Mouse (Mus musculus) urinary bladder, postnatal 0 days (tissue): Measurements from ENCODE around the gene Knl1. TPM values are rescaled to one million over a fixed set of nuclear protein-coding genes. Genes with fewer than 3 reads are reported as not detected.

Experiments used
- polyA plus RNA-seq: library from polyadenylated mRNA; unstranded; fragments of >200 nt; fragmentation: Nextera tagmentation; extraction: Ambion mirVana; gene quantifications from 2 replicates; pipeline ENCODE4 v1.2.1, GENCODE M21; 2015

Knl1 gene
- polyA plus RNA-seq, result 9.1 and 14.7 TPM in 2 replicates

DNA sequence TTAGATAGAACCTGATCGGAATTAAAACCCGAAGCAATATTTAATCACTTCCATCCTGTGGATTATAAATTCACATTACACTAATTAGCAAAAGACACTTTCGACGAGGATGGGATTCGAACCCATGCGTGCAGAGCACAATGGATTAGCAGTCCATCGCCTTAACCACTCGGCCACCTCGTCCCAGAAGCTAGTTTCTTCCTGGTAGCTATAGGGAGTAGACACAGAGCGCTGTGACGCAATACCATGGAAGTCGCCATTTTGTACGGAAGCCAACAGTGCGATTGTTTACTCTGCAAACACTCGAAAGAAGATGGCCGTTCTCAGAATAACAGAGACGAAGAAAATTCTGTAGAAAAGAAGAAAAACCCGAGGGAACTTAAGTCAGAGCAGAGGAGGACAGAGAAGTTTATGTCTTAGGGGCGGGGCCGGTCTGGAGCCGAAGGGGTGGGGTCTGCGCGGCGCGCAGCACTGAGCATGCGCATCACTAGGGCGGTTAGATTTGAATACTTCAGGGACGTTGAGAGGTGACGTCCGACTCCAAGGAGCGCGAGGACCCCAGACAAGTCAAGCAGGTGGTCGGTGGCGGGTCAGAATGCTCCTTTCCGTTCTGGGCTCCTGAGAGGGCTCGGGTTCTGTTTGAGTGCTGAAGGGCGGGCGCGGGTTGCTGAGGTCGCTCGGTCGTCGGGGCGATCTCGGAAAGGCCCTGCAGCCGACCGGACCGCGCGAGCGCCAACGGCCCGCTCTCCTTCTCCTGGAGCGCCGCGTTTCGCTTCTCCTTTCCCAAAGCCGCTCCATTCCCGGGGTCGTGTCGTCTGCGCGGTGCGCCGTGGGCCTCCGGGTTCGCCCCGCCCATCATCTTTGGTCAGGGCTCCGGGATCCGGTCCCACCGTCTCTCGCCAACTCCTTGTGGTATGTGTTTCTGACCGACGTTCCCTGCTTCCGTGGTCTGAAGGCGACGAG is at the start of gene Knl1:
Gene Knl1, plus strand, starts transcription at position 471 of the 963 bp plus-strand sequence.

DNA sequence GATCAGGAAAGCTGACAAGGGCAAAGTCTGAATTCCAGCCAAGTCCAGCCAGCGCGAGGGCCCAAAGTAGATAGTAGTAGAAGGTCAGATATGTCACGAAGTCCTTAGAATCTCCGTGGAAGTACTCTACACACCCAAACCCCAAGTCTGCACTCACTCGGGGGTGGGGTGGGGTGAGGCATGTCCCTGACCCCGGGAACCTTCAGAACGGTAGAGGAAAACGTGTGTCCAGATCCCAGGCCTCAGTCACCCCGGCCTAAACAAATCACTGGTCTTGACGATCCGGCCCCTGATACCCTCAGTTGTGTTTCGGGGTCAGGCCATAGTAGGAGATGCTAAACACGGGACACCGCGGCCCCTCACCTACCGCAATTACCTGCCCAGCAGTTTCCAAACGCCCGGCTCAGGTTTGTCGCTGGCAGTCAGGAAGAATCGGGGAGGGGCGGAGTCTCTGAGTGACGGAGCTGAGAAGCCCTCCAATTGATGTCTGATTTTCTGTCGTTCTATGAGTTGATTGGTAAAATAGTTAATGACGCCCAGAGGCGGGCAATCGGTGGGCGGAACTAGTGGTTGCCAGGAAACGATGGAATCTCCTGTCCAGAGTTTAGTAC is 17.9 kb upstream of the Knl1 start, which contains the start of gene Ccdc32:
Gene Ccdc32, minus strand, starts transcription at position 453 of the 611 bp plus-strand sequence.

DNA sequence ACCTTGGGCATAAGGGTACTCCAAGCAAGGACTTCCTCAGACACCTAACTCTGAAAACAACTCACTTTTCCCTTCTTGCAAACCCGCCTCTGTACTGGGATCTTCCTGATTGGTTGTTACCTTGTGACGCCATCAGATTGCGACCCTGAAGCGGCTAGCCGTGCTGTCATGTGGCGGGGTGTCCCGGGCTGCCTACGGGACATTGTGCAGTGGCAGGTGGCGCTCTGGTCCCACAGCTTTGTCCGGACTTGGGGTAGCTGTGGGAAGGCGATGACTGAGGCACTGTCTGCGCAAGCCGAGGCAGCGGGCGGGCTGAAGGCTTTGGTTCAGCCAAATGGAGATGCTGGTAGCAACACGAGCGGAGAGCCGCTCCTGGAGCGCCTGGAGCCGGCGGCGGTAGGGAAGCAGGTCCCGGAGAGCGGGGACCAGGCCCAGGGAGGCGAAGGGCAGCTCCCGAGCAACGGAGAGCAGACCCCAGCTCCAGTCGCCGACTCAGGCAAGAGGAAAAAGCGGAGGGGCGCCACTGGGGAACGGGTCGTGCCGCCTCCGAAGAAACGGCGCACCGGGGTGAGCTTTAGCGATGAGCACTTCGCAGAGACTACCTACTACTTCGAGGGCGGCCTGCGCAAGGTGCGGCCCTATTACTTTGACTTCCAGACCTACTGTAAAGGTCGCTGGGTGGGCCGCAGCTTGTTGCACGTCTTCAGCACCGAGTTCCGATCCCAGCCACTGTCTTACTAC is 12.1 kb upstream of the Knl1 start, which contains the start of gene Rpusd2:
Gene Rpusd2, plus strand, starts transcription at position 135 of the 741 bp plus-strand sequence.

DNA sequence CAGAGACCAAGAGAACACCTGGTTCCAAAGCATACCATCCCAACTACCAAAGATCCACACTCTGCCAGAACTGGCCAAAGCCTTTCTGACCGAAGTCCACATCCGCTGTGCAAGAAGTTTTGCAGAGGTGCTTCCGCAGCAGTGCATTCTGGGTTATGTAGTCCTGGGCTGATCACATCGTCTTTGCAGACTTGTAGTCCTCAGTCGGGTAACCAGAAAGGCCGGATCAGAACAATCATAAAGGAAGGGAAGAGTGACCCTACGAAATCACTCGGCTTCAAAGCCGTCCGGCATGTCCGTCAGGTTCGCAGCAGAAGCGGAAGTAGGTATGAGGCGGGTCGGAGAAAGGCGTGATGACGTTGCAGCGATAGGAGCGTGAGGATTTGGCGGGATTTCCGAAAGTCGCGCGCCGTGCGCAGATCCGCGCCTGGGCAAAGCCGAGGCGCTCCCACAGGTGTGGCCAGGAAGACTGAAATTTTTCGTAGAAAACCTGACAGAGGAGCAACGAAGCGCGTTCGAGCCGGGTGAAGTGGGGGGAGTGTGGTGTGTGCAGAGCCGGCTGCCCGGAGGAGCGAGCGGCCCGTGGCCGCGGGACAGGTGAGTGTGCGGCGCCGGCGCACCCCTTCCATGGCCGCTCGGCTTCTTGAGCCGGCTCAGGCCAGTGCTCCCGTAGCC is 65.7 kb downstream of the Knl1 start, which contains the start of gene Rad51:
Gene Rad51, plus strand, starts transcription at position 356 of the 675 bp plus-strand sequence.

Other genes with a start within 250 kb of the Knl1 start
- 24.9 and 29.9 TPM in 2 replicates for gene Knstrn, start 233.1 kb upstream of the Knl1 start, polyA plus RNA-seq
- 26.6 and 30.6 TPM in 2 replicates for gene Ivd, start 185.2 kb upstream of the Knl1 start, polyA plus RNA-seq
- 1.6 and 2.3 TPM in 2 replicates for gene Bahd1, start 146.7 kb upstream of the Knl1 start, polyA plus RNA-seq
- gene Chst14, start 120.6 kb upstream of the Knl1 start, polyA plus RNA-seq, result 18.4 and 20.0 TPM in 2 replicates
- 17.5 and 17.8 TPM in 2 replicates for gene Ccdc32, start 17.7 kb upstream of the Knl1 start, polyA plus RNA-seq
- 1.2 and 1.4 TPM in 2 replicates for gene Rpusd2, start 12.3 kb upstream of the Knl1 start, polyA plus RNA-seq
- gene Rad51, start 65.7 kb downstream of the Knl1 start, polyA plus RNA-seq, result 10.8 and 15.5 TPM in 2 replicates
- gene Rmdn3, start 109.9 kb downstream of the Knl1 start, polyA plus RNA-seq, result 30.9 and 32.2 TPM in 2 replicates
- gene Gchfr, start 120.7 kb downstream of the Knl1 start, polyA plus RNA-seq, result 1.2 and 3.8 TPM in 2 replicates
- 0.10 and 0.13 TPM in 2 replicates for gene Gm14137, start 127.4 kb downstream of the Knl1 start, polyA plus RNA-seq
- gene Zfyve19, start 161.5 kb downstream of the Knl1 start, polyA plus RNA-seq, result 28.7 and 29.3 TPM in 2 replicates
- 11.2 and 12.2 TPM in 2 replicates for gene Dnajc17, start 161.7 kb downstream of the Knl1 start, polyA plus RNA-seq
- gene Ppp1r14d, start 182.8 kb downstream of the Knl1 start, polyA plus RNA-seq, result 0.66 and 1.1 TPM in 2 replicates
- gene Spint1, start 190.2 kb downstream of the Knl1 start, polyA plus RNA-seq, result 81.7 and 90.6 TPM in 2 replicates
- gene Rhov, start 224.2 kb downstream of the Knl1 start, polyA plus RNA-seq, result 51.8 and 56.0 TPM in 2 replicates
- gene Vps18, start 241.6 kb downstream of the Knl1 start, polyA plus RNA-seq, result 11.2 and 11.6 TPM in 2 replicates